Mouse (Mus musculus) CH12.LX (cell line): ENCODE measurements around the gene Saa1.

Experiments used
- CHD1 ChIP-seq: IDR thresholded peaks from 2 replicates; pipeline ENCODE4 v1.6.1; 2012; ENCODE audit warnings: low read depth, low read length, improper control_type of control experiment, inconsistent platforms
- CTCF ChIP-seq, 2 experiments: IDR thresholded peaks in 1 of 2; conservative IDR thresholded peaks in 1 of 2; 2 replicates each; pipeline ENCODE4 v1.5.1; 2011 to 2012; ENCODE audit warnings: low read depth in 2 of 2, low read length in 2 of 2, improper control_type of control experiment in 1 of 2, inconsistent platforms in 1 of 2, mild to moderate bottlenecking in 1 of 2, moderate library complexity in 1 of 2
- POLR2A ChIP-seq: IDR thresholded peaks from 2 replicates; pipeline ENCODE4 v1.6.1; 2011; ENCODE audit warnings: low read depth, mild to moderate bottlenecking, improper control_type of control experiment, low read length
- RCOR1 ChIP-seq: conservative IDR thresholded peaks from 2 replicates; pipeline ENCODE4 v1.6.1; 2012; ENCODE audit warnings: low read depth, mild to moderate bottlenecking, inconsistent platforms, low read length, improper control_type of control experiment
- TCF12 ChIP-seq: IDR thresholded peaks from 2 replicates; pipeline ENCODE4 v1.6.1; 2014; ENCODE audit warnings: low read depth, mild to moderate bottlenecking, inconsistent platforms, low read length, improper control_type of control experiment
- ZNF384 ChIP-seq: IDR thresholded peaks from 2 replicates; pipeline ENCODE4 v1.6.1; 2012; ENCODE audit warnings: low read depth, low read length, improper control_type of control experiment, inconsistent platforms

- TF ChIP-seq ZNF384 (no peak), POLR2A (no peak), CTCF (conservative IDR thresholded peaks at IDR 0.05 in 1 of 2, IDR thresholded peaks at IDR 0.05 in 1 of 2; ENCODE audit: low read depth in 2 of 2, low read length in 2 of 2) (no peak), TCF12 (no peak), CHD1 (no peak), RCOR1 (no peak)
Observed at GRCm38 (mm10) chr7:46727584-46727983, 15.2 kb downstream of the Saa1 start.
